Mouse (Mus musculus) lung, postnatal 25 days (tissue): ENCODE measurements around the gene Gm11541.

Source experiments
- DNase-seq: peaks from one replicate; pipeline ENCODE4 v3.0.0; 2022; ENCODE audit warnings: low spot score

Gm11541 gene

GRCm38 (mm10) chr11:94704472-94704871 is at the start of gene Gm11541:
Gene Gm11541 (minus strand): TSS chr11:94704499.
- DNase-seq, result no peak

DNA sequence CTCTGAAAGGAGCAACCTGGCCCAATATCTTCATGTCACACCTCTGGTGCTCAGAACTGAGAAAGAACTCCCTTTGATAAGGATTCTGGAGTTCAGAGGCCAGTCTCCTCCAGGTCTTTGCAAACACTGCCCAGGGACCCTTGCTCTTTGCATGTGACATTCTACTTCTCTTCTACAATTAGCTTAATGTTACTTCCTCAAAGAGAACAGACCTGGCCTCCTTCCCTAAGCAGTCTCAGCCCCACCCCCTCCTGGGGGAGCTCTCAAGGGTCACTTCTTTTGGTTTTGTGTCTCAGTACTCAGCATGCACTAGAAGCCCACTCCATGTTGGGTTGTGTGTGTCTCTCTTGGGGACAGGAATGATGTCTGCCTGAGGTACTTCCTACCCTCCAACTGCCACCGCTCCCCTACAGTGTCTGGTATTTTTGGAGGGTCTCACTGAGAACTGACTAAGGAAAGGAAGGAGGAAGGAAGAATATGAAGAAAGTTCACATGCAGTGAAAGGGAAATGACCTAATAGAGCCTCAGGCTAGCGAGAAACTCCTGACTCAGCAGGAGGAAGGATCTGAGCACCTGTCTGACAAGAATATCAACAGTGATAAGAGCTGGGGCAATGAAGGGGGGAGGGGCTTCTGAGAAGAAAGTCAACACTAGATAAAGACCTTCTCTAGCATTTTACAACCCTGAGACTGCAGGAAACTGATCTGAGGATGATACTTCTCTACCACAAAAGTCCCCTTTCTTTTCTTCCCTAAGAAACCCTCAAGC is 48.8 kb upstream of the Gm11541 start:
- no peak for DNase-seq

DNA sequence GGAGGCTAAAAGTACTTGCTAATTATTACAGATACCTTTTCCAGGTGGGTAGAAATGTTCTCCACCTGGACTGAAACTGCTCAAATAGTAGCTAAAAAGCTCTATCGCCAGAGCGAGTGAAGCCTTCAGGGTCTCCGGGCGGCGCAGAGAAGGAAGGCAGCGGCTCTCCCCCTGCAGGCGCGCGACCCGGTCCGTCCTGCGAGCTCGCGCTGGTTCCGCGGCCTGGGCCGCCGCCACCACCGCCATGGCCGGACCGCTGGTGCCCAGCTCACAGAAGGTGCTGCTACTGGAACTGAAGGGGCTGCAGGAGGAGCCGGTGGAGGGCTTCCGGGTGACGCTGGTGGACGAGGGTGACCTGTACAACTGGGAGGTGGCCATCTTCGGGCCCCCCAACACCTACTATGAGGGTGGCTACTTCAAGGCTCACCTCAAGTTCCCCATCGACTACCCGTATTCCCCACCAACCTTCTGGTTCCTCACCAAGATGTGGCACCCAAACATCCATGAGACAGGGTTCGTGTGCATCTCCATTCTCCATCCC is 37.5 kb upstream of the Gm11541 start, which contains the start of gene Cdc34b:
Cdc34b (plus strand) TSS at position 51 of the 541 bp plus-strand sequence.
- no peak for DNase-seq

DNA sequence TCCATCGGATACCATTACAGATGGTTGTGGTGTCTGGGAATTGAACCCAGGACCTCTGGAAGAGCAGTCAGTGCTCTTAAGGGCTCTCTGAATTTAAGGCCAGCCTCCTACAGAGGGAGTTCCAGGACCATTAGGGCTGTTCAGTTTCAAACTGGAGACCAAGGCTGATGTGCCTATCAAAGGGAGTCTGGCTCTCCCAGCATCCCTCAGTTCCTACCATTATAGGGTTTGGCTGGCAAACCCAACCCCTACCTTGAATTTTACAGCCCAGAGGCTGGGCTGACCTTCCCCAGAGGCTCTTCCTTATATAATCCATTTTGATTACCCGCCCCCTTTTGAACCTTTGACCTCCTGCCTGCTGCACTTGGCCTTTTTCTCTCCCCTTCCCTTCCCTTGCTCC is 31.4 kb upstream of the Gm11541 start:
- DNase-seq, result no peak

GRCm38 (mm10) chr11:94732773-94733172 is 28.5 kb upstream of the Gm11541 start:
- peak; percentile 11 for DNase-seq

DNA sequence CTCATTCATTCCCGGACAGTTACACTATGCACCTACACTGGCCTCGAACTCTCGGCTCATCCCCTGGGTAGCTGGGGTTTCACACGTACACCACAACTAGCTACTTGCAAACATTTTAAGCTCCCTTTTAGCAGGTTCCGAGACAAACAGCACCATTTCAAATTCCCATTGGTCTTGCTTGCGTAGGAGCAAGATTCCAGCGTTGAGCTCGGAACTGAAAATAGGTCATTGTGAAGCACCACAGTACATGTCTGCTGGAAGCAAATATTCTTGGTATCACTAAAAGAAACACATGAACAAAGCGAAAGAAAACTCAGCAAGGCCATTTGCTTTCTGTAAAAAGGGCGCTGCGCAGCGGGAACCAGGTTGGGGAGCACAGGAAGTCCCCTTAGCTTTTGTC is 26.9 kb upstream of the Gm11541 start:
- no peak for DNase-seq

GRCm38 (mm10) chr11:94730261-94730660 is 26.0 kb upstream of the Gm11541 start:
- DNase-seq, result peak; percentile 60

- no peak for DNase-seq
These were observed 25.3 kb upstream of the Gm11541 start for GRCm38 (mm10) chr11:94729565-94729964.

GRCm38 (mm10) chr11:94728545-94728944 is 24.2 kb upstream of the Gm11541 start:
- DNase-seq, result no peak

DNA sequence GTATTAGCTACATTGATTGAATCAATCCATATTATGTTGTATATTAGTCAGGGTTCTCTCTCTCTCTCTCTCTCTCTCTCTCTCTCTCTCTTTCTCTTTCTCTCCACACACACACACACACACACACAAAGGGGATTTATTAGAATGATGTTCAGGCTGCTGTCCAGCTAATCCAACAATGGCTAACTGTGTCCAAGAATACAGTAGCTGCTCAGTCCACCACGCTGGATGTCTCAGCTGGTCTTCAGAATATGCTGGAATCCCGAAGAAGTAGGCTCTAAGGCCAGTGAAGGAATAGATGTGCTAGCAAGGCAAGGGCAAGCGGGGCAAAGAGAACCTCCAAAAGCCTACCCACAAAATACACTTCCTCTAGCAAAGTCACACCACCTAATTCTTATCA is 23.0 kb upstream of the Gm11541 start:
- no peak for DNase-seq

- no peak for DNase-seq
These were observed 14.9 kb upstream of the Gm11541 start for GRCm38 (mm10) chr11:94719216-94719615.

- peak; percentile 9 for DNase-seq
These were observed 14.0 kb upstream of the Gm11541 start for GRCm38 (mm10) chr11:94718113-94718909.

- no peak for DNase-seq
These were observed 12.9 kb upstream of the Gm11541 start for GRCm38 (mm10) chr11:94717239-94717638.

GRCm38 (mm10) chr11:94716754-94717153 is 12.5 kb upstream of the Gm11541 start:
- DNase-seq, result peak; percentile 28

DNA sequence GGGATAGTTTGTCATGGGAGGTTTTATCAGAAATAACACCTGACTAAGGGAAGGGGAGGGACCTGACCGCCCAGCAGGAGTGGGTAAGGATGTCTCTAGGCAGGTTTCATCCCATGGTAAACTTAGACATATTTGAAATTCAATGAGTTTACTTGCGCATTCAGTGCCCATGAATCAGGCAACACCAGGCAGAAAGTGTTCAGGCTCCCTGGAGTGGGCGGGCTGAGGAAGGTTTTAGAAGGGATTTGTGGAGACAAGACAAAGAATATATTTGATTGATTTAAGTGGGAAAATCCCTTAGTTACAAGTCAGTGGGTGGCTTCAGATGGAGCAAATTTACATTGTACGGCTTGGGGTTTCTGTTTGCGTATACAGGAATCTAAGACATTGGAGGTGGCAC is 11.3 kb upstream of the Gm11541 start:
- DNase-seq, result no peak

DNA sequence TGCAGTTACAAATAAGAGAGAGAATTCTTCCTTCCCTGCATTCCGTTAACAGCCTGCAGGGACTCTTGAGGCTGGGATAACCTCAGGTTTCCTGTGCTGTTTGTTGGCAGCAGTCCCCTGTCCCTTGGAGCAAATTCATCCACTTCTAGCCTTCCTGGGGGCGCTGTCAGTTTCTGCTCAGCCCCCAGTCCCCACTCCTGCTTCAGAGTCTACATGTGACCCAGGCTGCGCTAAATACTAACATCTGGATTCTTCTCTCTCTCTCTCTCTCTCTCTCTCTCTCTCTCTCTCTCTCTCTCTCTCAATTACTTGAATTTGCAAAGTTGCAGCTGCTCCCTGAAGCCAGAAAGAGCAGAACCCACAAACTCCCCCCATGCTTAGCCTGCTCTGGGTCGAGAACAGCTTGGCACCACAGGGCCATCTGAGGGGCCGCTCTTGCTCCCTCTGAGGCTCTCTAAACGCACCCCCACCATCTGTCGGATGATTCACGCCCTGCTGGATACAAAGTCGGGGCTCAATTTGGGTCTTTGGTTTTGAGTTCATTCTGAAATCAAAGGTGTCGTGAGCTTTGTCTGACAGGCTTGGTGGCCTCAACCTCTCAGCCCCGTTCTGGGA is 9.1 kb upstream of the Gm11541 start:
- no peak for DNase-seq

DNA sequence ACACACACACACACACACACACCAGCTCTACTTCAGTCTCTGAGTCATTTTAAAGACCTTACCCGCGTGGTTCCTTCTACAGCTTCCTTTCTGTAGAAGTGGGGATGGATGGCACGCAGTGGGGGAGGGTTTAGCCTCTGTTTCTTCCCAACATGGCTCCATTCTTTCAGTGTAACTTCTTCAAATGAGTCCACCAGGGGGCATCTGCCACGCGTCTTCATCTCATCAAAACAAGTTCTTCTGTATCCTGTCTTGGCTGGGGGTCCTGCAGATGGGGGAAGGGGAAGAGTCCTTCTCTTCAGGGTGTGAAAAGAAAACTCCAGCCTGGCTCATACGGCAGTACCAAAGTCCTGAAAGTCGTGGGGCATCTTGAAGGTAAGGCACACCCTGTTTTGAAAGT is 279 bp downstream of the Gm11541 start:
- DNase-seq, result no peak

DNA sequence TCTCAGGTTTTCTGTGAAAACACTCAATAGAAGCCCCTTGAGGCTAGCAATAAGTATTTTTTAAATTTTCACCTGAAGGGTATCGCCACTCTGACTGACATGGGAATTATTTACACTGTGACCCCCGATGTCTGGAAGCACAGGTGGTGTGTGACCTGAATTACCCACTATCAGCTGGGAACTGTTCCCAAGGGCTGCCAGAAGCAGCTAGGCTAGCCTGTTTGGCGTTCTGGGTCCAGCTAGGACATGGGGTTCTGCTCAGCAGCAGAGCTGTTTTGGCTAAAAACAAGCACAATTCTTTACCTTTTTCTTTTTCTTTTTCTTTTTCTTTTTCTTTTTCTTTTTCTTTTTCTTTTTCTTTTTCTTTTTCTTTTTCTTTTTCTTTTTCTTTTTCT is 2.1 kb downstream of the Gm11541 start:
- no peak for DNase-seq

DNA sequence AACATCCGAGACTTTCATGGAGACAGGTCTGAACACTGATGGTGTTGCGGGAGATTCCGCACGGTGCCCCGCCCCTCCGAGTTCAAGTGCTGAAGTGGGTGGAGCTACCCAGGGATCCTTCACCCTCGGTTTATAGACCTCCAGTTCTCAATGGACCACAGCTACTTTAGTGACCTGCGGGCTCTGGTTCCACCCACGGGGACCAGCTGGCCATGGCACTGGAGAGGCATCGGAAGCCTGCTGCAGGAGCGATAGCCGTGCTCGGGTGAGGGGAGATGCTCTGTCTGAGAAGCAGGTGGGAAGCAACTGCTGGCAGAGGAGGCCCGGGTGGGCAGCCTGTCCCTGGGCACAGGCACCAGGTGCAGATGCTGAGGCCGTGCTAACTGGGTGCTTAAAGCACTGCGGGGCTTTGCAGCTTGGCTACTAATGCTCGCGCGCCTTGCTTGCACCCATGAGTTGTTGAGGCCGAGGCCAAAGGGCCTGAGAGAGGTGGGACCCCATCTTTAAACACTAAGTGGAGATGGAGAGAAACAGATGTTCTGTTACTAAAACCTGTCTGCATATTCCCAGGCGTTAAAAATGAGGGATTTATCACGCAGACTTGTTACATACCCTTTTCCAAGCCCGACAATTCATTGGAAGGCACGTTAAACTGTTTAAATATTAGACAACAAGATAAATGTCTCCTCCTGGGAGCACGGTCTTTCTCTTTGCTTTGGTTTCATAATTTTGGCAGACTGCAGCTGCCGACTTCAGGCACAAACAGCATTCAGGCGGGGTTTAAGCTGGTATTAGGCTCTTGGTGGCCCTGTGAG is 2.7 kb downstream of the Gm11541 start:
- DNase-seq, result no peak

GRCm38 (mm10) chr11:94699399-94699798 is 4.9 kb downstream of the Gm11541 start:
- DNase-seq, result no peak

GRCm38 (mm10) chr11:94697703-94698464 is 6.4 kb downstream of the Gm11541 start:
- no peak for DNase-seq
